Mouse (Mus musculus) testis, adult 10 weeks (tissue): ENCODE data around the gene Ctla2b. TPM values are rescaled to one million over a fixed set of nuclear protein-coding genes. Genes with fewer than 3 reads are reported as not detected.

Experiments used
- polyA plus RNA-seq: library from polyadenylated mRNA; stranded (reverse); fragments of 350-450 nt; fragmentation: Illumina TruSeq; extraction: RNeasy Lipid Tissue Mini Kit (QIAGEN cat#74804); gene quantifications from one replicate; pipeline ENCODE4 v1.2.3, GENCODE M21; 2014; ENCODE audit warnings: low read depth, low replicate concordance

Ctla2b gene
- 0.55 TPM for polyA plus RNA-seq

DNA sequence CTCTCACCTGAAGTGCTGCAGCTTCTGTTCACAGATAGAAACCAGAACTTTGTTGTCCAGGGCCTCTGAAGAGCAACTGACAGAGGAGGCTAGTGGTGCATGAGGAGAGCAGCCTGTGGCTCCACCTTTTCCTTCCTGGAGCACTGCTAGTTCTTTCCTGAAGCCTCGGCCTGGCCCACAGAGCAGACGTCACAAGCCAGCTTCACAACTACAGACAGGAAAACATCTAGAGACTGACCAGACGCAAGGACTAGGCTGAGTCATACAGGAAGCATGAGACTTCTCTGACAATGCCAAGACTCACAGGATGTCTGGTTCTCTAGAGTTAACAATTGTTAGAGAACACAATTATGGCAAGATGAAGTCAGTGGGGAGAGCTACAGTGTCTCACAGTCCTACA lies at the start of gene Ctla2b:
Ctla2b (minus strand) TSS at position 120 of the 400 bp plus-strand sequence.

DNA sequence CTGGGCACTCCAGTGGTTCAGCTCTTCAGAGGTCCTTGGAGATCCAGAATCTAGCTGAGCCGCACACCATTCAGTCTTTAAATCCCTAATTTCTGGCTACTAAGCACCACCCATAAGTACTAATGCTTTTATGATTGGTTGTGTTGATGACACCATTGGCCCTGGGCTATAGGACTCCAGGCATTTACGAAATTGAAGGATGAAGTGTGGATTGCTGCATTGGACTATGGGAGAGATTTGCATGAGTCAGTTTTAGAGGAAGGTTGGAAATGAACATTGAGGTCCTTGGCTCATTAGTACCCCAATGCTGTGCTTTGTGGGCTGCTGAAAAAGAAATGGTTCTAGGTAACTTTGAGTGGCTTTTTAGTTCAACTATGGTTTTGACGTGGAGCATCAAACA lies 44.6 kb upstream of the Ctla2b start, which contains the start of gene Tpbpa:
Tpbpa (minus strand) TSS at position 101 of the 400 bp plus-strand sequence.

DNA sequence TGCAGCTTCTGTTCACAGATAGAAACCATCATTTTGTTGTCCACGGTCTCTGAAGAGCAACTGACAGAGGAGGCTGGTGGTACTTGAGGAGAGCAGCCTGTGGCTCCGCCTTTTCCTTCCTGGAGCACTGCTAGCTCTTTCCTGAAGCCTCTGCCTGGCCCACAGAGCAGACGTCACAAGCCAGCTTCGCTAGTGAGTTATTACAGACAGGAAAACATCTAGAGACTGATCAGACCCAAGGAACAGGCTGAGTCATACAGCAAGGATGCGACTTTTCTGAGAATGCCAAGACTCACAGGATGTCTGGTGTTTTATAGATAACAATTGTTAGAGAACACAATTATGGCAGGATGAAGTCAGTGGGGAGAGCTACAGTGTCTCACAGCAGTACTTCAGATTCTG lies 39.3 kb upstream of the Ctla2b start, which contains the start of the genes Gm49391 and Ctla2a:
Gm49391 (minus strand) TSS at position 72 of the 402 bp plus-strand sequence.
Ctla2a (minus strand) TSS at position 126 of the 402 bp plus-strand sequence.

DNA sequence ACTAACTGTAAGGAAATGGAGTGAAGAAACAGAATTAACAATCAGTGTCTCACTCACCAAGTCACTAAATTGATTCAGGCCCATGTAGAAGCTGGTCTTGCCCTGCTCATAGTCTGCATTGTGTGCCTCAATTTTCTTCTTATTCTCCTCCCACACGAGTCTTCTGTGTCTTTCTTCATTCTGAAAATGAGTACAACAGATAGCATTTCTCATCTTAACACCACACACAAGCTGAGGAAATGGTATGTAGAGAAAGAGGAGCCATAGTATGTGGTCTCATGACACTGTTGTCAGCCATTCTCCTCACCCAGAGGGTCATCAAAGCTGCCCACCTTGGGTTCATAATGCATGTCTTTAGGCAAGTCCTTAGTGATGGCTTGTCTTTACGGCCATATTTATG lies 38.2 kb upstream of the Ctla2b start, which contains the start of gene Gm49393:
Gm49393 (minus strand) TSS at position 101 of the 400 bp plus-strand sequence.

GRCm38 (mm10) chr13:60904780-60905179 lies 7.5 kb upstream of the Ctla2b start, which contains the start of gene Tpbpb:
Gene Tpbpb, minus strand, starts transcription at chr13:60904880.

DNA sequence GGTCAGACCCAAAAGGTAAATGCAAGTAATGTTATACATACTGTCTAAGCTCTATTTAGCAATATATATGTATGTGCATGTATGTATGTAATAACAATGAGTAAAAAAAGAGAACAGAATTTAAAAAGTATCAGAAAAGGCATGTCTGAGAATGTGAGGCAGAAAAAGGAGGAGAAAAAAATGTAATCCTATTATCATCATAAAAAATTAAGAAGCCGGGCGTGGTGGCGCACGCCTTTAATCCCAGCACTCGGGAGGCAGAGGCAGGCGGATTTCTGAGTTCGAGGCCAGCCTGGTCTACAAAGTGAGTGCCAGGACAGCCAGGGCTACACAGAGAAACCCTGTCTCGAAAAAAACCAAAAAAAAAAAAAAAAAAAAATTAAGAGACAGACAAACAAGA lies 453 bp downstream of the Ctla2b start, which contains the start of gene Gm49392:
Gm49392 (minus strand) TSS at position 101 of the 400 bp plus-strand sequence.

DNA sequence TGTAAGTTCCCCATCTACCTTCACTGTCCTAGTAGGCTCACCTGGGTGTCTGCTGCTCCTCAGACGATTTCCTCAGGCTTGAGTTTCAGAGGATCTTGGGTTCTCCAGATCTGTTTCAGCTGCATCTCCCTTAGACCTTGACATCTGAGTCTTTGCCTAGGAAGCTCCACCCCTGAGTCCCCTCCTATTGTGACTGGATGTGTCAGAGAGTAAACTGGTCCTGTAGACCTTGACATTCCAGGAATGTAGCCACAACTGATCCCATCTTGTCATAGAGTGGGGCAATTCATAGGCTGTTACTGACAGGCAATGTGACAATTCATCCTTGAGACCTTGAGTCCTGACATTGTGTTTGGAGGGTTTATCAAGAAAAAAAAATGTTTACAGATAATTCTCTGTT lies 33.0 kb downstream of the Ctla2b start, which contains the start of gene 4930486L24Rik:
4930486L24Rik (minus strand) TSS at position 195 of the 400 bp plus-strand sequence.

Other genes with a start within 250 kb of the Ctla2b start
- gene BC051665, start 111.1 kb downstream of the Ctla2b start, polyA plus RNA-seq: not detected
- gene Ctsll3, start 94.6 kb downstream of the Ctla2b start, polyA plus RNA-seq: not detected
- 1.4 TPM for gene 4930486L24Rik, start 33.0 kb downstream of the Ctla2b start, polyA plus RNA-seq
- not detected for gene Gm49392, start 553 bp downstream of the Ctla2b start, polyA plus RNA-seq
- gene Tpbpb, start 7.4 kb upstream of the Ctla2b start, polyA plus RNA-seq: not detected
- 3.8 TPM for gene Gm49393, start 38.1 kb upstream of the Ctla2b start, polyA plus RNA-seq
- 1.3 TPM for gene Gm49391, start 39.1 kb upstream of the Ctla2b start, polyA plus RNA-seq
- gene Ctla2a, start 39.2 kb upstream of the Ctla2b start, polyA plus RNA-seq: 1.8 TPM
- not detected for gene Tpbpa, start 44.5 kb upstream of the Ctla2b start, polyA plus RNA-seq
- gene Ctsj, start 108.5 kb upstream of the Ctla2b start, polyA plus RNA-seq: not detected
- gene Ctsq, start 143.2 kb upstream of the Ctla2b start, polyA plus RNA-seq: not detected